Mouse (Mus musculus) adrenal gland, postnatal 4 days (tissue): Measurements from ENCODE around the gene Spns3. TPM values are rescaled to one million over a fixed set of nuclear protein-coding genes. Genes with fewer than 3 reads are reported as not detected.

ENCODE experiments used
- DNase-seq, 2 experiments: peaks; one replicate each; pipeline ENCODE4 v3.0.0; 2021 to 2022; ENCODE audit warnings: low spot score in 2 of 2, mixed read lengths in 2 of 2
- total RNA-seq, 2 experiments: library from RNA; stranded (reverse); gene quantifications; 2 replicates each; pipeline ENCODE4 v1.2.3; 2021

Spns3 gene
- total RNA-seq, 2 experiments from 2014 or later: 0.45 to 0.50 TPM

DNA sequence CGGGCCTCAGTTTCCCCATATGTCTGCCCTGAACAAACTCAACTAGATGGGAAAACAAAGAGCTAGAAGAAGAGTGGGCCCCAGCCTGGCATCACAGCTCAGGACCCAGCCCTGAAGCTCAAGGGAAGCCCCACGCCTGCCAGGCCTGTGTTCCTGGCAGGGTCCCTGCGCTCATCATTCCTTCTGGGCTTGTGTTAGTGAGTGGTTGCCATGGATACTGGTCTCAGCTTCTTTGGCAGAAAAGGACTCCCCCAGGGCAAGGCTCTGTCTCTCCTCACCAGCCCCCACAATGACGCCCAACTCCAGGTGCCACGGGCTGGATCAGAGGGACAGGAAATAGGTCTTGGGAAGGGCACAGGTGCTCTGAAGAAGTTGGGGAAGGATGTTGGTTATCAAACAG, 65.1 kb downstream of the Spns3 start:
- DNase-seq: no peak

DNA sequence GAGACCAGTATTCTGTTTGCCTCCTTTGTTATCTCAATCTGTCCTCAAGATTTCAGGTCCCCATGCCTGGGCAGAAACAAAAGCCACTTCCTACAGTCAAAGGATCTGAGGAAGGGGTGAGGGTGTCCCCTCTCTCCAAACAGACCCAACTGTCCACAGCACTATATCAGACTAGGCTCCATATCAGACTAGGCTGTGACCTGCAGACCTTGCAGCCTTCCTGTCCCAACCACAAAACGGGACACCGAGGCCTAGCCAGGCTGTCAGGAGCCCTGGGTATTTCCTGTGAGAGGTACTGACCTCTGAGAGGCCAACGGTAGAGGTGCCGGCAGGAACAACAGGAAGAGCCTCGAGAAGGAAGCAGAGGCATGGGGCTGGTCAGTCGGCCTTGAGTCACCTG, 65.8 kb downstream of the Spns3 start:
- DNase-seq: no peak

- DNase-seq: no peak
Measured at GRCm38 (mm10) chr11:72481952-72482351, 68.4 kb downstream of the Spns3 start.

DNA sequence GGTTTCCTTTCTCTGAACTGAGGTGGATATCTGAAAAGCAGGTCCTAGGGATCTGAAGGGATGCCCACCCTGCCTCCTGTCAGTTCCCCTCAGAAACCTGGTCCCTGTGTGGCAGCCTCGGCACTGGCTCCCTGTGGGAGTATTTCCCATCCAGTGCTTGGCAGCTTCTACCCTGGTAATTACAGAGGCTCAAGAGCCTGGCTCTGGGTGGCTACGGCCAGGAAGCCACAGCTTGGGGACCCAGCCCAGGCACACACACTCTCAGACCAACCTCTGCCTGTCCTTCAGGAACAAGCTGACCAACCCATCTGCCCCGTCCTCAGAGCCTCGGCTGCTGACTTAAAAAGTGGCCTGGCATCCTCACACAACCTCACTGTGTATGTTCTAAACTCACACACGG, 69.0 kb downstream of the Spns3 start:
- DNase-seq: no peak

DNA sequence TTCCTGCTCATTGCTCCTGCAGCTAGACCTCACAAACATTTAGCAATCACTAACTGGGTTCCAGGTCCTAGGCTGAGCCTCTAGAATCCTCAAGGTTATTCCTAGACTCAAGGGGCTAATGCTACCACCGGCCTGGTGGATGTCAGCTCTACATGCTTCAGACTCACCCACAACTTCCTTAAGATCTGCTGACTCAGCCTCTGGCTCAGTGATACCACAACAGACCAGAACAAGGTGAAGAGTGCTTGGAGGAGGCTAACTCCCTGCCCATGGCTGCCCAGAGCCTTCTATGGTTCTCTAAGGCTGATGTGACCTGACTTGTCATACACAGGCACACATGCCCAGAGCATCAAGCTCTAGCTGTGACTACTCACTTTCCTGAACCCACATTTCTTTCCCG, 70.8 kb downstream of the Spns3 start:
- DNase-seq: no peak

- no peak for DNase-seq
Measured at GRCm38 (mm10) chr11:72478228-72478627, 72.1 kb downstream of the Spns3 start.

DNA sequence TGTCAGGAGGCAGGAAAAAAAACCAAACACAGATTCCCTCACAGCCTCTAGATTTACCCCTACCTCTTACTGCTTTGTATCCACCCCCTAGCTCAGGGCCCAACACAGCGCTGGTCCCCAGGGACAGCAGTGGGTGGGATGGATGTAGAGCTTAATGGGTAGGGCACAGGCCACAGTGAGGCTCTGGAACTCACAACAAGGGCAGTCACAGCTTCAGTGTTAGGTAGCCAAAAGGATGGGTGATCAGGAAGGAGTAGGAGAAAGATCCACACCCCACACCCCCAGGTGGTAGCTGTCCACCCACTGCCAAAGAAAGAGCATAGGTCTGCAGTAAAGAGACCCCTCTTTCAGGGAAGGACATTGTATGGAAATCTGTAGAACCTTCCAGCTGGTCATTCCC, 72.7 kb downstream of the Spns3 start:
- DNase-seq: no peak

DNA sequence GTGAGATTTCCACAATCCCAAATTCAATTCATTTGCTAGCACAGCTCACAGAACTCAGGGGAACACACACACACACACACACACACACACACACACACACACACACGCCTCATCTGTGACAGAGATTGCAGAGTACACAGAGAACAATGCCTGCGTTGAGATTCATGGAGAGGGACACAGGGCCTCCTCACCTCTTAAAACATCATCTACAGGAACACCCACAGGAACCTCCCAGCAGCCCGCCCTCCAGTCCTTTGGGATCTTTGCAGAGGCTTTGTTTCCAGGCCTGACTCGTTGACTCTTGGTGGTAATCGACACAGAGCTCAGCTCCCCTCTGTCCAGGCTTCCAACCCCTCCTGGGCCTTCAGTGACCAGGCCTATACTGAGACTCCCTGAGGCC, 73.1 kb downstream of the Spns3 start:
- no peak for DNase-seq

- no peak for DNase-seq
Measured at GRCm38 (mm10) chr11:72476074-72476625, 74.2 kb downstream of the Spns3 start.

- DNase-seq: no peak
Measured at GRCm38 (mm10) chr11:72475408-72475807, 74.9 kb downstream of the Spns3 start.

DNA sequence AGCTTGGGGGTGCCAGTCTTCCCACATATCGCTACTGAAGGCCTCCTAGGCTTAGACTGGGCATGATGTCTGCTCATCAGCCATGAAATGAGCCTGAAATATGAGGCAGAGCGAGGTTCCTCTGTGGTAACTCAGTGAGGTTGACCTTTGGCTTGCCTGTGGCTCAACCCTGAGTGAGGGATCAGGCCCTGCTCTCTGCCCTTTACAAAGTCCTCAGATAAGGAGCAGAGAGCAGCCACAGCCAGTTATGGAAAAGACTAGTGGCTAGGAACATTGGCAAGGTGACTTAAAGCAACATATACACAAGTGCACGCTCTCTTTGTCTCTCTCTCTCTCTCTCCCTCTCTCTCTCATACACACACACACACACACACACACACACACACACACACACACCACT, 75.4 kb downstream of the Spns3 start:
- no peak for DNase-seq

DNA sequence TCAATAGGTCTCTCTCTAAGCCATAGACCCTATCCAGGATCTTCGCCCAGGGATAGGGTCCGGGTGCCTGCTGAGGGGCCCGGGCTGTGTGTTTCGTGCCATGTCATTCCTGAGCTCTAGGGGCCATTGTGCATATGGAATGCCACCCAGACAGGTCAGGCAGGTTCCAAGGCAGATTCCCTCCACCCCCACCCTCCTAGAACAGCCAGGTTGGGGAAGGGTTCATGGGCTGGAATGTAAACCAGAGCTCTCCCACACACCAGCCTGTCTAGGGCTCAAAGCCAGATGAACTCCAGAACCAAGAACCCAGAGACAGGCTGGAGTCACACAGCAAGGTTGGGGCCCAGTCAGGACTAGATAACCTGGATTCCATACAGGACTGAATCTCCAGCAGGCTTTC, 76.8 kb downstream of the Spns3 start:
- no peak for DNase-seq

- DNase-seq: no peak
Measured at GRCm38 (mm10) chr11:72471381-72471780, 78.9 kb downstream of the Spns3 start.

DNA sequence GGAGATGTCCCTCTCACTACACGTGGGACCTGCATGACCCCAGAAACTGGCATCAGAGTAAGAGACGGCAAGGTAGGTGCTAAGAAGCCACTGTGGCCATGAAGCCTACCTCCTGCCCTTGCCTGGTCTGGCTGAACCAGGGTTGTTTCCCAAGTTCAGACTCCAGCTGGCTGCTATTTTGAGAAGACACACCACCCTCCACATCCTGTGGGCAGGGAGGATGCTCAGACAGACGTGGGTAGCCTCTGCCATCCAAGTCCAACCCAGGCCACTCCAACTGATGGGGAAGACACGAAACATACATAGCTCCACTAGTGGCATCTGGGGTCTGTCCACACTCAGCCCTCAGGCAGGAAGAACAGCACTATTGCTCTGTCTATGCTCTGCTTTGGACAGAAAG, 80.3 kb downstream of the Spns3 start:
- no peak for DNase-seq

DNA sequence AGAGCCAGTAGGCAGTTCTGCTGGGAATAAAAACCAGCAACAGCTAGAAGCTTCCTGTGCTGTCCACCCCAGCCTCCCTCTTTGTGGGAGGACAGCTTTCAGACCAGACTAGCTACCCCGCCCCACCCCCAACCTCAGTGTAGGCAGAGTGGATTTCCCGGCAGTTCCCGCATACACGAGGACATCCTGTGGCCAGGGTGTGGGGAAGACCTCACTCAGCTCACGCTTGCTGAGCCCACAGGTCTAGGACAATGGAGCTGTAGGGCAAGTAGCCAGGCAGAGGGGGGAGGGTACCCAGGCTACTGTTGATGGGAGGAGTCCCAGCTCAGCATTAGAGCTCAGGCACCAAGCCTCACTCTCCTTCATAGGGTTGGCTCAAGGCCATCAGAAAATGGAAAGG, 81.1 kb downstream of the Spns3 start:
- no peak for DNase-seq

DNA sequence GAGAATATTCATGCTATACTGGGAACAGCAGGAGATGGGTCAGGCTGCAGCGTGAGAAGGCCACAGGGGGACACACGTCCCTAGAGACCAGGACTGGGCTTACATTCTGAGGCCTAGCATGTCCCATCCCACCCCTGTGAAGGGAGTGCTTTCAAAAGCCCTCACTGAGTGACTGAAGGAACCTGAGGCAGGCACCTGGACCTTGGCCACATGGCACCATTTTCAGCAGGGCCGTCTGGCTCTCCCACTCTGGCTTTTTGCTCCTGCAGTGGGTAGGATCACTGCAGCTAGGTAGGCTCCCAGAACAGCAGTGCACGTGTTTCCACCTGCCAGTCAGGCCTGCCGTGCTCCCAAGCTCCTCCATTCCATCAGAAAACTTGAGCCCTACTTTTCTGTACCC, 81.8 kb downstream of the Spns3 start:
- no peak for DNase-seq

DNA sequence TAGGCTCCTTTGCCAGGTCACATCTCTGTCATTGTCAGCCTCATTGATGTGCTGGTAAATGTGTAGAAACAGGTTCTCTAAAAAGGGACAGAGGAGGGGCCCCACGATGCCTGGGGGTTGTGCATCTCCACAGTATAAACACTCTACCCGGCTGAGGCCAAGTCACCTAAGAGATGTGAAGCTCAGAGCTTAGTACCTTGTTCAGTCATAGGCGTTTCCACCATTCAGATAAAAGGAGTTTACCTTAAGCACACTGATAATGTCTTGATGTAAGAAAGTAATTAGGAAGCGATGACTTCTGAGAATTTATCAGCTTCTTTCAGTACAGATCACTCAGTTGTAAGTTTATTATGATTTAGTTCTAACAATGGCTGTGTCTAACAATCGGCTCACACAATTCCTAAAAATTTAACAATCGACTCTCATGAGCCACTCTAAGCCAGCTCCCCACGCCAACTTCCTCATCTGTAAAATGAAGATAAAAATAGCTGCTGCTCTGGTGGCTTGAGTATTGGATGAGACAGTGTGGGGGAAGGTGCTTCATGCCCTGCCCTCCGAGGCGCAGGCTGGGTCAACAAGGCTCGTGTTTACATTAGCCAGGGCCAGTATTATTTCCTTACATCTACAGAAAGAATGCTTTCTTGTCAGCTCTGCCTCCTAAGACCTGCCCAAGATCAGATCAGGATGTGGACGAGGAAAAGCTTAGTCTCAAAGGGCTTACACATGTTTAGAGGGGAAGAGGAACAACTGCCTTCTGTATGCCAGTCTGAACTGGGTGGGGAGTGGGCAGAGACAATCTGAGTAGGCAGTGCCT, 83.4 kb downstream of the Spns3 start:
- no peak for DNase-seq

- DNase-seq: no peak
Measured at GRCm38 (mm10) chr11:72465978-72466693, 84.2 kb downstream of the Spns3 start.

DNA sequence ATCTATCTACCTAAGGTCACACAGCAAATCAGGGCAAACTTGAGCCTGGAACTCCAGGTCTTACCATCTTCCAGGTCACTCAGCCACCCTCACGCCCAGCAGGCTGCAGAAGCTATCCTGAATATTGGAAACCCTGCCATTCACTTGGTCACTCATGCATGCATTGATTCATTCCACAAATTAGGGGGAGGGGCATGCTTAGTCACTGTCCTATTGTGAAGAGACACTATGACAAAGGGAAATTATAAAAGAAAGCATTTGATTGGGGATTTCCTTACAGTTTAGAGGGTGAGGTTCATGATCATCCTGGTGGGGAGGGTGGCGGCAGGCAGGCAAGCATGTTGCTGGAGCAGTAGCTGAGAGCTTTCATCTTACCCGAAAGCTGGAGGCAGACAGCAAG, 85.5 kb downstream of the Spns3 start:
- no peak for DNase-seq

GRCm38 (mm10) chr11:72461500-72461981, 88.8 kb downstream of the Spns3 start:
- DNase-seq: no peak

GRCm38 (mm10) chr11:72458502-72458901, 91.8 kb downstream of the Spns3 start:
- DNase-seq: no peak

- DNase-seq: no peak
Measured at GRCm38 (mm10) chr11:72457995-72458496, 92.3 kb downstream of the Spns3 start.
